Mouse (Mus musculus) hindbrain, embryonic 11.5 days (tissue): ENCODE data around the gene Shtn1. TPM values are rescaled to one million over a fixed set of nuclear protein-coding genes. Genes with fewer than 3 reads are reported as not detected.

Experiments used
- ATAC-seq: fragments of 200-750 bp; cut with Nextera tagmentation; 2 replicates; pipeline ENCODE4 v1.8.0; 2017; ENCODE audit warnings: mild to moderate bottlenecking, moderate TSS enrichment, moderate library complexity; ENCODE audit not compliant: low FRiP score
- DNase-seq: peaks from one replicate; pipeline ENCODE4 v3.0.0-alpha.2; 2015; ENCODE audit warnings: low spot score
- H3K27ac ChIP-seq: fragments of 300-500 bp; sonication (generic); 2 replicates; pipeline ENCODE4 v1.5.1; 2014; ENCODE audit warnings: mild to moderate bottlenecking, low read depth, low read length
- H3K27me3 ChIP-seq: fragments of 300-500 bp; sonication (generic); 2 replicates; pipeline ENCODE4 v1.6.1; 2014; ENCODE audit warnings: mild to moderate bottlenecking, low read length, moderate library complexity, mixed read lengths; ENCODE audit not compliant: control insufficient read depth, insufficient read depth
- H3K36me3 ChIP-seq: fragments of 300-500 bp; sonication (generic); 2 replicates; pipeline ENCODE4 v1.6.1; 2014; ENCODE audit warnings: mild to moderate bottlenecking, low read length, moderate library complexity, mixed read lengths; ENCODE audit not compliant: control insufficient read depth, insufficient read depth
- H3K4me1 ChIP-seq: fragments of 300-500 bp; sonication (generic); replicated peaks from 2 replicates; pipeline ENCODE4 v1.6.1; 2014; ENCODE audit warnings: low read length, mixed read lengths; ENCODE audit not compliant: control insufficient read depth, insufficient read depth
- H3K4me2 ChIP-seq: fragments of 300-500 bp; sonication (generic); replicated peaks from 2 replicates; pipeline ENCODE4 v1.6.1; 2014; ENCODE audit warnings: mild to moderate bottlenecking, low read depth, low read length
- H3K4me3 ChIP-seq: fragments of 300-500 bp; sonication (generic); 2 replicates; pipeline ENCODE4 v1.5.1; 2014; ENCODE audit warnings: low read depth, low read length
- H3K9ac ChIP-seq: fragments of 300-500 bp; sonication (generic); 2 replicates; pipeline ENCODE4 v1.6.1; 2014; ENCODE audit warnings: low read depth, low read length
- H3K9me3 ChIP-seq: fragments of 300-500 bp; sonication (generic); 2 replicates; pipeline ENCODE4 v1.6.1; 2016; ENCODE audit warnings: low read length; ENCODE audit not compliant: control insufficient read depth
- WGBS: fragments of 180-500 bp; shearing (Covaris S2); extraction: QIAGEN DNeasy Blood & Tissue Kit; methylation state at CpG from one replicate; pipeline ENCODE4 v1.1.7; 2014; 5-methylcytosine and 5-hydroxymethylcytosine counted together
- polyA plus RNA-seq: library from polyadenylated mRNA; unstranded; fragments of >200 nt; fragmentation: Nextera tagmentation; extraction: Ambion mirVana; gene quantifications from 2 replicates; pipeline ENCODE4 v1.2.1, GENCODE M21; 2014

Shtn1 gene
- polyA plus RNA-seq, 1 experiment from 2014 or later: 4.0 TPM

DNA sequence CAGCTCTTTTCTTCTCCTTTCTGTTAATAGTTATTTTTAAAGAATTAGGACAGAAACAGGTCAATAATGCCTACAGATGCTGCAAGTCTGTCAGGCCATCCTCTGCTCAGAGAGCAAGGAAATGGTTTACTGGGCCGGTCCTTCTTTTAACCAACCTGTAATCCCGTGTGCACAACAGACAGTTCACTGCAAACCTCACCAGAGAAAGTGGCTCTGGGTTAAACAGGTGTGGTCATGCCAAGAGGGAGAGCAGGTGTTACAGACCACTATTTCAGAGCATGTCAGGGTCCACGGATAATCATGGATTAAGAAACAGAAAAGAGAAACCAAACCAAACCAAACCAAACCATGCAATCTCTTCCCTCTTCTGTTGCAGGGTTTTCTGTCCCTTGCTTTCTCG is 17.8 kb downstream of the Shtn1 start:
- Histone ChIP-seq H3K27ac (no peak overlapping the region), H3K27me3 (no peaks in the 10 kb centered on the region), H3K36me3 (no peaks in the 10 kb centered on the region), H3K9me3 (no peaks in the 10 kb centered on the region), H3K4me1 (no peaks in the 10 kb centered on the region), H3K9ac (no peak overlapping the region), H3K4me2 (no peak overlapping the region), H3K4me3 (no peak overlapping the region)
- 89% methylated on average over 4 of the region's 4 CpGs for WGBS
- DNase-seq (no peak), ATAC-seq (no peak)

DNA sequence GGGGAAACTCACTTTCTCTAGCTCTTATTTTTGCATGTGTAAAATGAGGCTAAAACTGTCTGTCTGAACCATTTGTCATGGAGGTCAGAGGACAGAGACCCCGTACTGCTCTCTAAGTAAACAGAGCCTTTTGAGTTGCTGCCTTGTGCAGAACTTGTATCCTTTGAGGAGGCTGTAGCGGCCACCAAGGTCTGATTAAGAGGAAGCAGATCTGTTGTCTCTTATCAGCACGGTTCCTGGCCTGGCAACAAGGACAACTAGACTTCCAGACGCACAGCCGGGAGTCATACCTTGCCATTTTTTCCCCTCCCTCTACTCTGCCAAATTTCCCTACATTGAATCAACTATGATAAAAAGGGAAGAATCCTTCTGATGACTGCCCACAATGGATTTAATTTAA is 18.5 kb downstream of the Shtn1 start:
- 20% methylated on average over 5 of the region's 5 CpGs for WGBS
- ATAC-seq: no peak
- no peak overlapping the region for H3K27ac ChIP-seq
- no peak for DNase-seq
- H3K9me3 ChIP-seq: no peaks in the 10 kb centered on the region
- no peak overlapping the region for H3K9ac ChIP-seq
- no peak overlapping the region for H3K4me2 ChIP-seq
- no peak overlapping the region for H3K4me3 ChIP-seq
- no peaks in the 10 kb centered on the region for H3K4me1 ChIP-seq
- no peaks in the 10 kb centered on the region for H3K27me3 ChIP-seq
- no peaks in the 10 kb centered on the region for H3K36me3 ChIP-seq

DNA sequence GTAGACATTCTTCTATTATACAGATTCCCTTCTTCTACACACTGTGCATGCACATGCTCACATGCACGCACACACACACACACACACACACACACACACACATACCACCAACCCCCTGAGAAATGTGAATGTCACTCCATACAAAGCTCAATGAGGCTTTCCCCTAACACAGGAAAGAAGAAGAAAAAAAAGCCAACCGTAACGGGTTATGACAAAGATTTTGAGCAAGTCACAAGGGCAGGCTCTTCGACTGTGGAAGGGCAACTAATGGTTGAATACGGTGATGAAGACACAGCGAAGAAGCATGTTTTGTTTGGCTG is 21.3 kb downstream of the Shtn1 start:
- Histone ChIP-seq H3K4me2 (no peak overlapping the region), H3K4me3 (no peak overlapping the region), H3K9ac (no peak overlapping the region), H3K27ac (no peak overlapping the region), H3K36me3 (no peaks in the 10 kb centered on the region), H3K27me3 (no peaks in the 10 kb centered on the region), H3K9me3 (no peaks in the 10 kb centered on the region), H3K4me1 (no peaks in the 10 kb centered on the region)
- no peak for DNase-seq
- no peak for ATAC-seq
- WGBS: 92% methylated on average over 6 of the region's 6 CpGs

DNA sequence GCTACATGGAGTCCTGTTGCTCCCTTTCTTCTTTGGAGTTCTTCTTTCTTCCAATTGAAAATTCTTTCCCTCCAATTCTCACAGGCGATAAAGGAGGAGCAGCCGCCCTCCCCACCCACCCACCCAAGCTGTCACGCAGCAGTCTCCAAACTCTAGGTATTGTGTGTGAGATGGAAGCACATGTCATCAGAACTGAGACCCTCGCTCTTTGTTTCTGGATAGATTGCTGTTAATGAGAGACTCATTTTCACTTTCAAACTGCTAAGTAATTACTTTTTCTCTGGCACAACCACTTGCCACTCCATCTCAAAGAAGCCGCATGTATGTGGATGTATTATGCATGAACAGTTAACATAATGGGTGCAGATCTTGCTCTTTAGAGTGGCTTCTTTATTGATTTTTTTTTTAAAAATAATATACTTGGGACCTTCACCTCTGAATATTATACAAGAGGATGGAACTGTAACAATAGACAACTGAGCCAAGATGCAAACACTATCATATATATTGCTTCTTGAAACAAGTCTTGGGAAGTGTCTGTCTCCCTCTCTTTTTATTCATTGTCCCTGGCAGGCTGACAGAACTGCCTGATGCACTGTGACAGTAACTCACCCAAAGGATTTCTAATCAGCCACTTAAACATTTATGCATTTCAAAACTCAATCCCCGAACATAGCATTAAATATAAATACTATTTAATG is 21.8 kb downstream of the Shtn1 start:
- ATAC-seq: no peak
- Histone ChIP-seq H3K27ac (no peak overlapping the region), H3K9me3 (no peaks in the 10 kb centered on the region), H3K9ac (no peak overlapping the region), H3K36me3 (no peaks in the 10 kb centered on the region), H3K4me2 (no peak overlapping the region), H3K4me1 (no peaks in the 10 kb centered on the region), H3K4me3 (no peak overlapping the region), H3K27me3 (no peaks in the 10 kb centered on the region)
- WGBS: 79% methylated on average over 6 of the region's 6 CpGs
- no peak for DNase-seq

DNA sequence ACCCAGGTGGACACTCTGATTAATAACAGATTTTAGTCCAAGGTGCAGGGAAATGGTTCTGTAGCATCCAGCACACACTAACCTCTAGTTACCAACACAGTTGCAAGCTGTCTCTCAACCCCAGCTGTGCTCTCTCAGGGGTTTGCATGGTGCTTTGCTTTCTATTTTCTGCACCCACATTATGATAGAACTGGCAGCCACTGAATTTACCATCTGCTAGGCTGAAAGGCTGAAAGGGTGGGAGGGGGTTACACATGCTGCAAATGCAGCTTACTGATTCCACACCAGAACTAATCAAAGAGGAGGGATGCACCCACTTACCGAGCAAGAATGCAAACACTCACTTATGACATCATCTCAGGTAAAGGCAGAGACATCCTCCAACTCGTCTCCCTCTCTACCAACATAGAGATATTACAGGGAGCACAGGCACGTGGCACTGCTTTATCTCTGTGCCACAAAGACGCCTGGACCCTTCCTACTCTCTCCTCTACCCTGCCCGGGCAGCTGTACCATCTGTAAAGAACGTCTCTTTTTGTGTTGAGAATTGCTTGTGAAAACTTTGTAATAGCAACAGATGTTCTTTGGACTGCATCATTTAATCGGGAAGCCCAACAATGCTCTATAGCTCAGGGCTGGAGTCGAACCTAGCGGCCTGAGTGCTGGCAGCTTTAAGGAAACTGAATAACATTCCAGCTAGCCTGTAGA is 23.0 kb downstream of the Shtn1 start:
- no peak for ATAC-seq
- Histone ChIP-seq H3K4me3 (no peak overlapping the region), H3K4me1 (no peaks in the 10 kb centered on the region), H3K27ac (no peak overlapping the region), H3K27me3 (no peaks in the 10 kb centered on the region), H3K9me3 (no peaks in the 10 kb centered on the region), H3K9ac (no peak overlapping the region), H3K4me2 (no peak overlapping the region), H3K36me3 (no peaks in the 10 kb centered on the region)
- WGBS: 80% methylated on average over 9 of the region's 9 CpGs
- no peak for DNase-seq

DNA sequence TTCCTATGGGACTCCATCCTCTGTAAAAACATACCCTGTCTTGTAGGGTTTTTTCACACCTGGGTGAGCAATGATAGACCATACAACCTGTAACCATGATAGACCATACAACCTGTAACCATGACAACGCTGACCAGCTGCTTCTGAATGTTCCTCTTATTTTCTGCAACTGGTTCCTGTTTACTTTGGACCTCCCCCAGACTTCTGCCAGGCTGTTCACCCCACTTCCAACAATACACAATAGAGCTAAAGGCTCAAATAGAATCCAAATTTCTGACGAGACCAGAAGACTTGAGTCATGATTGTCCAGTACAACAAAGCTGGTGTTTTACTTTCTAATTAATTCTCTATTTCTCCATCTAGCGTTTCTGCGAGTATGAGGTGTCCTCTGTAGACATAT is 23.8 kb downstream of the Shtn1 start:
- H3K4me1 ChIP-seq: no peaks in the 10 kb centered on the region
- no peak overlapping the region for H3K4me2 ChIP-seq
- H3K27ac ChIP-seq: no peak overlapping the region
- ATAC-seq (no peak), DNase-seq (no peak)
- 71% methylated on average over 4 of the region's 4 CpGs for WGBS
- no peak overlapping the region for H3K9ac ChIP-seq
- no peaks in the 10 kb centered on the region for H3K27me3 ChIP-seq
- no peaks in the 10 kb centered on the region for H3K9me3 ChIP-seq
- H3K4me3 ChIP-seq: no peak overlapping the region
- H3K36me3 ChIP-seq: no peaks in the 10 kb centered on the region

GRCm38 (mm10) chr19:59051622-59052021 is 24.3 kb downstream of the Shtn1 start:
- no peaks in the 10 kb centered on the region for H3K4me1 ChIP-seq
- H3K4me3 ChIP-seq: no peak overlapping the region
- H3K9me3 ChIP-seq: no peaks in the 10 kb centered on the region
- H3K27me3 ChIP-seq: no peaks in the 10 kb centered on the region
- H3K9ac ChIP-seq: no peak overlapping the region
- no peak overlapping the region for H3K4me2 ChIP-seq
- no peak for ATAC-seq
- no peak for DNase-seq
- no peak overlapping the region for H3K27ac ChIP-seq
- H3K36me3 ChIP-seq: no peaks in the 10 kb centered on the region
- 93% methylated on average over 9 of the region's 9 CpGs for WGBS

- no peaks in the 10 kb centered on the region for H3K27me3 ChIP-seq
- no peak overlapping the region for H3K27ac ChIP-seq
- no peaks in the 10 kb centered on the region for H3K36me3 ChIP-seq
- WGBS: 88% methylated on average over 6 of the region's 6 CpGs
- DNase-seq (no peak), ATAC-seq (no peak)
- no peak overlapping the region for H3K4me3 ChIP-seq
- no peak overlapping the region for H3K9ac ChIP-seq
- no peak overlapping the region for H3K4me2 ChIP-seq
- no peaks in the 10 kb centered on the region for H3K4me1 ChIP-seq
- no peaks in the 10 kb centered on the region for H3K9me3 ChIP-seq
Measured at GRCm38 (mm10) chr19:59048852-59049251, 27.0 kb downstream of the Shtn1 start.

DNA sequence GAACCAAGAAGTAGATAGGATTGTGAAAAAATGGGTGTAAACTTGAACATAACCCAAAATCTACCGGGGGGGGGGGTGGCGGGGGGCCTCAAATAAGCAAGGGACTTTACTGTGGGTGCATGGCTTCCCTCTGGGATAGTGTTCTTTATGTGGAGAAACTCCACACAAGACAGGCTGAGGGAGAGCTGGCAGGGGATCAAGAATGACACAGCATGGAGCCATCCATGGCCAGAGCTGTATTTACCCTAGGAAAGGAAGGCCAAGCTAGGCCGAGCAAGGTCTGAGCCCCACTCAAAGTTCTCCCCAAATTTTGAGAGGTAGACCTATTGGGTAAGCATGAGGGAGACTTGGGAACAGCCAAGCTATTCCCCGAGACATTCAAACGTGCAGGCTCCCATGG is 28.4 kb downstream of the Shtn1 start:
- no peak overlapping the region for H3K4me2 ChIP-seq
- ATAC-seq (no peak), DNase-seq (no peak)
- H3K27me3 ChIP-seq: no peaks in the 10 kb centered on the region
- no peak overlapping the region for H3K4me3 ChIP-seq
- no peak overlapping the region for H3K27ac ChIP-seq
- H3K9me3 ChIP-seq: no peaks in the 10 kb centered on the region
- H3K9ac ChIP-seq: no peak overlapping the region
- WGBS: 83% methylated on average over 5 of the region's 5 CpGs
- no peaks in the 10 kb centered on the region for H3K4me1 ChIP-seq
- H3K36me3 ChIP-seq: no peaks in the 10 kb centered on the region
